Mouse (Mus musculus) adrenal gland, adult 2 months (tissue): ENCODE results near the gene Asb18. TPM values are rescaled to one million over a fixed set of nuclear protein-coding genes. Genes with fewer than 3 reads are reported as not detected.

Experiments used
- polyA plus RNA-seq: library from polyadenylated mRNA; depleted of rRNA; stranded (reverse); fragments of >200 nt; gene quantifications from 2 replicates; pipeline ENCODE4 v1.2.3, GENCODE M21; 2012; rRNA removed
- total RNA-seq, 2 experiments: library from RNA; stranded (reverse); gene quantifications; 2 replicates each; pipeline ENCODE4 v1.2.3; 2021

Gene Asb18
- total and polyA plus RNA-seq, 3 experiments: not detected

Other genes with a start within 250 kb of the Asb18 start
- gene Gbx2, start 83.5 kb downstream of the Asb18 start, total RNA-seq: not detected
- gene Gbx2, start 83.5 kb downstream of the Asb18 start, polyA plus RNA-seq: 0.10 TPM in 1 of 2 replicates, not detected in the other
- not detected for gene Iqca, start 138.7 kb upstream of the Asb18 start, total RNA-seq
- gene Iqca, start 138.7 kb upstream of the Asb18 start, polyA plus RNA-seq: not detected in 2 replicates
- 100 to 1,000 TPM in 1 of 2 experiments, 10 to 100 TPM in 1; 90.5 to 175 TPM for gene Ackr3, start 189.3 kb upstream of the Asb18 start, total RNA-seq
- gene Ackr3, start 189.3 kb upstream of the Asb18 start, polyA plus RNA-seq: 246 and 317 TPM in 2 replicates